Comparison of ENCODE assay signal across 22 mouse cellular contexts in the genomic region with DNA sequence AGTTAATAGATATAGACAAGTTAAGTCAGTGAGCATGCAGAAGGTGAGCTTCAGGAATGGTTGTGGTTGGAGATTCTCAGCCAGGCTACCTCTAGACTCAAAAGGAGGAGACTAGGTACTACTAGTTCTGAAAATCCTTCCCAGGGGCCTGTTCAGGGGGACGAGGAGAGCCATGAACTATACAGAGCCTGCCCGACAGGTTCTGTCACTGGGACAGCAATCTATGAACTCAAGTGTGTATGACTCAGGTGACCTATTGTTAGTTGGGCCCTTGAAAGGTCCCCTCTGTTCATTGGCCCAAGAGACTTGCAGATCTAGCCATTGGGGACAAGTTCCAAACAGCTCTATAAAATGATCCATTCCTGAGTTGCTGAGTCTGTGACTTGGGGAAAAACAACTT.
DNase-seq lines count a peak whose midpoint lies in the region; ATAC-seq and TF ChIP-seq lines count a peak whose summit lies in the region.
"Had no signal": no experiment of that assay in that cellular context is flagged by ENCODE, and none has a peak within 500 bp of the region (broad histone marks: within the 10 kb centered on the region; RNA-seq: fewer than 3 reads in every experiment).

No protein-coding gene starts in this region.

- peak; percentile 15 to 40 for DNase-seq in urinary bladder, adult 18-20 months (ENCODE audit: low spot score in 2 of 2)
- DNase-seq in urinary bladder, postnatal 25 days (ENCODE audit: low spot score), result no peak
- peak; percentile 16 for DNase-seq in lung, postnatal 14 days
- DNase-seq in kidney, adult 11 months, result no peak
- DNase-seq in frontal cortex, postnatal 36 days (ENCODE audit: low spot score in 2 of 2), result no peak
- DNase-seq: cerebellum, postnatal 36 days; gastrocnemius, postnatal 14 days; kidney, adult 9 months; kidney, postnatal 36 days; liver, embryonic 13.5 days; right cerebral cortex, postnatal 25 days; thymus, postnatal 36 days had no signal

- peak overlapping the region; percentile 16; the same call in 1 of the 2 replicates for H3K27ac ChIP-seq in intestine, postnatal 0 days (ENCODE audit: low read depth, low read length)
- H3K27ac ChIP-seq: forebrain, embryonic 12.5 days; heart, adult 2 months; hindbrain, embryonic 10.5 days; hindbrain, postnatal 0 days; limb, embryonic 12.5 days; liver, embryonic 13.5 days; midbrain, embryonic 15.5 days had no signal

- ATAC-seq in intestine, postnatal 0 days, result peak; percentile 48
- no peak for ATAC-seq in megakaryocyte progenitor cell, adult 5-6 weeks (replicated peaks; ENCODE audit: poor library complexity)
- ATAC-seq: hindbrain, postnatal 0 days; midbrain, embryonic 15.5 days had no signal

- H3K9ac ChIP-seq in intestine, postnatal 0 days (ENCODE audit: low read depth, low read length), result no peak overlapping the region
- H3K9ac ChIP-seq: forebrain, embryonic 12.5 days; limb, embryonic 12.5 days; liver, embryonic 13.5 days; midbrain, embryonic 15.5 days had no signal

- no peaks in the 10 kb centered on the region; the same call in 1 of the 2 replicates for H3K36me3 ChIP-seq in intestine, postnatal 0 days (ENCODE audit: control insufficient read depth, insufficient read depth)
- H3K36me3 ChIP-seq: forebrain, embryonic 12.5 days; hindbrain, embryonic 10.5 days; limb, embryonic 12.5 days; liver, embryonic 13.5 days; midbrain, embryonic 15.5 days had no signal

- no peaks in the 10 kb centered on the region for H3K9me3 ChIP-seq in intestine, postnatal 0 days (ENCODE audit: control insufficient read depth)
- H3K9me3 ChIP-seq: forebrain, embryonic 12.5 days; hindbrain, embryonic 10.5 days; limb, embryonic 12.5 days; liver, embryonic 13.5 days; megakaryocyte, embryonic 14.5 days; midbrain, embryonic 15.5 days had no signal

- H3K4me3 ChIP-seq in intestine, postnatal 0 days (ENCODE audit: low read depth, low read length), result no peak overlapping the region
- H3K4me3 ChIP-seq: forebrain, embryonic 12.5 days; heart, adult 2 months; hindbrain, embryonic 10.5 days; limb, embryonic 12.5 days; liver, embryonic 13.5 days; megakaryocyte, embryonic 14.5 days; midbrain, embryonic 15.5 days; myocyte had no signal

- 60% methylated on average over 2 of the region's 2 CpGs for WGBS in intestine, postnatal 0 days

- no peak overlapping the region for H3K4me2 ChIP-seq in intestine, postnatal 0 days (replicated peaks; ENCODE audit: low read depth)
- H3K4me2 ChIP-seq: forebrain, embryonic 12.5 days; limb, embryonic 12.5 days; liver, embryonic 13.5 days; midbrain, embryonic 15.5 days had no signal

- H3K4me1 ChIP-seq in intestine, postnatal 0 days (replicated peaks; ENCODE audit: control insufficient read depth, insufficient read depth, low read length), result no peaks in the 10 kb centered on the region
- H3K4me1 ChIP-seq: liver, embryonic 13.5 days; megakaryocyte, embryonic 14.5 days; midbrain, embryonic 15.5 days had no signal

- no peak for TF ChIP-seq CTCF in intestine, postnatal 0 days (IDR thresholded peaks at IDR 0.05; ENCODE audit: low read depth)

- no peaks in the 10 kb centered on the region for H3K27me3 ChIP-seq in intestine, postnatal 0 days (replicated peaks; ENCODE audit: control insufficient read depth, insufficient read depth, low read length)
- H3K27me3 ChIP-seq: limb, embryonic 12.5 days; liver, embryonic 13.5 days; midbrain, embryonic 15.5 days had no signal

Comparison
In these comparisons a context has a peak if more than half of its experiments do, and no peak if none do; other contexts are left out.
1. DNase-seq: peak in urinary bladder, adult 18-20 months (2 of 2) and lung, postnatal 14 days (single experiment); none in urinary bladder, postnatal 25 days (single experiment), kidney, adult 11 months (single experiment) and frontal cortex, postnatal 36 days (0 of 2).